Mouse (Mus musculus): ENCODE data around the gene Polr3b. TPM values are rescaled to one million over a fixed set of nuclear protein-coding genes. Genes with fewer than 3 reads are reported as not detected.

Polr3b gene
- total RNA-seq (2021), result 10 to 100 TPM; 11.5 to 12.6 TPM
- long read RNA-seq, experiment 1, full-length matches to known transcripts, result 2 of 4 reads
- long read RNA-seq, experiment 1, partial matches to known transcripts, result 0 of 4 reads
- long read RNA-seq, experiment 1, other reads (novel, unspliced or antisense), result 2 of 4 reads
- long read RNA-seq, experiment 2, partial matches to known transcripts, result 1 of 1 reads
- long read RNA-seq, experiment 2, other reads (novel, unspliced or antisense), result 0 of 1 reads

DNA sequence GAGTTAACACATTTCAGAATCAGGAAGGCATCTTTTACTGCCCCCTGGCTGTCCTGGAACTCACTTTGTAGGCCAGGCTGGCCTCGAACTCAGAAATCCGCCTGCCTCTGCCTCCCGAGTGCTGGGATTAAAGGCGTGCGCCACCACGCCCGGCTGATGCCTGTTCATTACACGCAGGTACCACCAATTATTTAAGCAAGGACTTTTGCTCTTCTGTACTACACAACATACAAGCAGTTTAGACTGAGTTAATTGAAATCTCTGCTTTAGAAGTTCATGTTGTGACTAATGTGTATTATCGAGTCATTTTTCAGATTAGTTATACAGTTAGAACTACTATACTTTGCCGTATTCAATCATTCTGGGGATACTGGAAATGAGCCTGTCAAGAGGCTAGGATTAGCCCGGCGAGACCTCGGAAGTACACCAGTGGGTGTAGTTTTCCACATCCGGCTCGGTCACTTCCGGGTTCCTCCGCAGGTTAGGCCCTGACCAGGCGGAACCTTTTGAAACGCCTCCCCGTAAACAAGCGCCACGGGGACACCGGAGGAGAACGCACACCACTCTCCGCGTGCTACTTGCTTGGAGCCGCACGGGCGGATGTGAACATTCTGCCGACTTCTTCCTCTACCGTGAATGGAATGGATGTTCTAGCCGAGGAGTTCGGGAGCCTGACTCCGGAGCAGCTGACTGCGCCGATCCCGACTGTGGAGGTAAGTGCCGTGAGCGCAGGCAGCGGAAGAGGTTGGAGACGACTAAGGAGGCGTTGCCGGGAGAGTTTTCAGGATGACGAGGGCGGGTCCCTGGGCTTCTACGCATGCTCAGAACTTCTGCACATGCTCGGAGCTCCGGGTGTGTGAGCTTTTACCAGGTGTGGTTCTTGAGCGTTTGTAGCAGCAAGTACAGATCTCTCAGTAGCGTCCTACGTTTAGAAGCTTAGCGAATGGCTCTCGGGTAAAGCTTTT lies at the start of gene Polr3b:
Gene Polr3b, plus strand, starts transcription at position 467 of the 965 bp plus-strand sequence.
- peak; percentile 96 to 97 for DNase-seq

DNA sequence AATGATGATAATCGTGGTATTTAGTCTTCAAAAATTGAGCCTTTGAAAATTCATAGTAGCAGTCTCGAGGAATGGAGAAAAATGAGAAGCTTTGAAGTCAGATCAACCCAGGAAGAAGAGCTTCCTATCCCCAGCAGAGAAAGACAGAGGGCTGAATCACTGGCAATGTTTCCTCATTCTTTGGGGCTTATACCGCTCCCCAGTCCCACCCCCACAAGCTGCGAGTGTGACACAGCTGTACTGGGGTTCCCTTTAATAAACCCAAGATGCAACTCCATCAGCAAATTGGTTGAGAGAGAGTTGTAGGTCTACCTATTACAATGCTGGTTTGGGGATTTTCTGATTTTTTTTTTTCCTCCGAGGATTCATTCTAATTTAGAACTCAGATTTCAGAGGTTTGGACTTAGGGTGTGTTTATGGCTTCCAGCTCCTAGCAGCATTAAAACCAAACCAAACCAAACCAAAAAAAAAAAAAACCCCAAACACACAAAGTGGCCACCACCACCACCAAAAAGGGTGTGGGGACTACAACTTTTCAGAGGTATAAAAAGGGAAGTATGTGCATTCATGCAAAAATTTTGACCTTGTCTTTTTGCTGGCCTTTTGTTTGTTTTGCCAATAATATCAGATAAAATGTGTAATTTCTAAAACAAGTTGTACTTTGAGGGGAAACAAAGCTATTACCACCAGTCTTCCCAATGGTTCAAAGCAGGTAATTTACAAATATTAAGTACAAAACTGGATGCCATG lies 48.2 kb upstream of the Polr3b start:
- no peak for DNase-seq

DNA sequence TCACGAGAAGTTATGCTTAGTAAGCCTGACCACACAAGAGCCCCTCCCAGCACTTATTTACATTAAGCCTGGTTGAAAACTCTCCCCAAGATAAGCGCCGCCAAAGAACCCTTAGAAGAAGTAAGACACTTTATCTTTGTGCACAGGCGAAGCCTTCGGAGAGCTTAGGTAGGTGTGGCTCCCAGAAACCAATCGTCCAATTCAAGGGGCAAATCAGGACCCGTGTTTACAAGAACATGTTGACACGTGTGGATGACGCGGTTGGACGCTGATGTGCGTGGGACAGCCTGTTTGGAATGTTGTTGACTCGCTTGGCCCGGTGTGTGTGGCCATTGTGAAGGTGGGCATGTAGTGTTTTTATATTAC lies 46.1 kb upstream of the Polr3b start:
- DNase-seq, result no peak

DNA sequence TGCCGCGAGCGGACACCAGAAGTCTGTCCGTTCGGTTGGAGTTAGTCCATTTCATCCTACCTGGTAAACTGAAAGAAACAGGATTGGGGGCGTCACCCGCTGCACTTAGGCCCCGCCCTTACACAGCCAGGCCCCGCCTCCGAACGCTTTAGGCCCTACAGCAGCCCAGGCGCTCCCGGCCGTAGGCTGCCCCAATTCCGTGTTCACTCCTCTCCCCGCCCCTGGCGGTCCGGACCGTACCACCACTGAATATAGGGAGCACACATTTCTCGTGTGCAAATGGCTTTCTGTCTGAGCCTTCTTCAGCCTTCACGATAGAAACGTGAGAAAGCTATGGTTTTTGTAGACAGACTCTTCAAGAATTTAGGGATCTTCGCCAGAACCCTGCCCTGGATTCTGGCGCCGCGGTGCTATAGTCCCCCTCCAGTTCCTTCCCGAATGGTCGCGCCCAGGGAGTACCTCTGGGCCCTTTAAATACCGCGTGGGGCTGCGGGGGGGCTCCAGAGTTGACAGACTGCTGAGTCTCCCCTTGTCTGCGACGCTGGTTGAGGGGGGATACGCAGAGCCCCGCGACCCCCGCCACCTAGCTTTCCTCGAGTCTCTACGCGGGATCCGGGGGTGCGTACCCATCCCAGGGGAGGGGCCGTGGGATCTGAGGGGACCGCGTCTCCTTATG lies 45.6 kb upstream of the Polr3b start, which contains the start of gene Tcp11l2:
Gene Tcp11l2, plus strand, starts transcription at position 232 of the 676 bp plus-strand sequence.
- peak; percentile 96 to 97 for DNase-seq

DNA sequence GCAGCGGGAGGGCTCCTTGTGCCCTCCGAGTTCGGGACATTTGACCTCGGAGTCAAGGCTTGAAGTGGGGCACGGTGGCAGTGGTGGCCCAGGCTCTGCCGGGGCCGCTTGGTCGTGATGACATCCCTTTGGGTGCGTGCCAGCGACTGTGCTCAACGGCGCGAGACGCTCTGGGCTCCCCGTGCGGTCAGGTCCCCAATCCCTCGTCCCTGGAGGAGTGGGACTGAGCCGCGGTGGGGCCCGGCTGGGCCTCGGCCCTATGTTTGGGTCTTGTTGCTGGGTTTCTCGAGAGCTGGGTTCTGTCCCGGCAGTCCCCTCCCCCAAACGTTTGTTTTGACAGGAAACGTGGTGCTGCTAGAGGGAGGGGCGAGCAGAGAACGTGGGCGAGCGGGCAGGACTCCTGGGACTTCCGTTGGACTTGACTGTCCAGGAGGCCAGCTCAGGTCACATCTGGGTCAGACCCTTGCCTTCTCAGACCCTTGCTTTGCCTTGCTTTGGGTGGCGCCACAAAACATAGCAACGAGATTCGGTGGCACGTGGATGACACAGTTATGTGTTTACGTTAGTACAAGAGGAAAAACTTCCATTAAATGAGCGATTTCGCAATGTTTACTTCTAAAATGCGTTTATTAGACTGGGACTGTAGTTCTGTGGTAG lies 44.9 kb upstream of the Polr3b start:
- DNase-seq, result peak; percentile 93 to 95

DNA sequence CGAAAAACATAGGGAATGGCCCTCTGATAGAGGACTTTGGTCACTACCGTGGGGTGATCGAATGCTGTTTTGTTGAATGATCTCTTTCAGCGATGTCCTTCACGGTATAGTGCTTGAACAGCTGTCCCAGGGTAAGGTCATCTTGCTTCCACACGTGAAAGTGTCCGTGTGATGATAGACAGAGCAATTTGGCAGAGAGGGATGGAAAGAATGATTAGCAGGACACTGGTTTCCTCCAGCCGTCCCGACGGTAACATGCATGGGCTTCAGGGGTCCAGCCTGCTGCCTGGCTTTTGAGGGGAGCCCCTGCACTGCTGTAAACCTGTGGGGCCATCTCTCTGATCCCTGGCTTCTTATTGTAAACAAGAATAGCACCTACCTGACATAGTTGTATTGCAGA lies 43.4 kb upstream of the Polr3b start:
- peak; percentile 47 to 64 for DNase-seq

DNA sequence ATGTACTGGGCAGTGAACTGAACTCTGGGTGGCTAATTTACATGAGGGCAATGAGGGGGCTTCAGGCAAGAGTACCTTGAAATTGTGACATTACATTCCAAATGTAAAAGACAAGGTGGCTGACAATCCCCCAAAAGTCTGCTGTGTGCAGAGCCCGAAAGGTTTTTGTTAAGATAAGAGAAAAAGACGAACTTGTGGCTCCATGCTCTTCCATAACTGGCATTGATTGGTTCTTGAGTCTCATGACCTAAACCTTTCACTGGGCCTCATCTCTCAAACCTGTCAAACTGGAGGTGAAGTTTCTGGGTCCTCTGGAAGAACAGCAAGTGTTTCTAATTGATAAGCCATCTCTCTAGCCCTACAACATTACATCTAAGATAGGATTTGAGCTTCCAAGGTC lies 42.6 kb upstream of the Polr3b start:
- DNase-seq, result peak in 1 of 2 experiments; percentile 5

DNA sequence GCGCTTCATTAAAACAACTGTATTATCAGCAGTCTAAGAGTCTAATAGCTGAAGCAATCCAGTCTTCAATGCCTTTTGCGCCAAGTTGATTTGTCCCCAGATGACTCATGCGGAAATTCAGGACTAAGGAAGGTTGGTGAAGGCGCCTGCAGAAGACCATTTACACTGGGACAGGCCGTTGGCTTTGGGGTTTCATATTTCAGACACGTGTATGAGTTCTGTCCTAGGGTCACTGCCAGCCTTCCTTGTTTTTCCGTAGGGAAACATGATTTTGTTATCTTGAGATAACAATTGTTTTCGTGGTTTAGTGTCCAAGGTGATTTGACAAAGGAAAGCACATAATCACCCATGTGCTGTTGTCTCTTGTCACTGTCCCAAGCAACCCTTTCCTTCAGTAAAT lies 40.9 kb upstream of the Polr3b start:
- DNase-seq, result peak; percentile 71 to 77

DNA sequence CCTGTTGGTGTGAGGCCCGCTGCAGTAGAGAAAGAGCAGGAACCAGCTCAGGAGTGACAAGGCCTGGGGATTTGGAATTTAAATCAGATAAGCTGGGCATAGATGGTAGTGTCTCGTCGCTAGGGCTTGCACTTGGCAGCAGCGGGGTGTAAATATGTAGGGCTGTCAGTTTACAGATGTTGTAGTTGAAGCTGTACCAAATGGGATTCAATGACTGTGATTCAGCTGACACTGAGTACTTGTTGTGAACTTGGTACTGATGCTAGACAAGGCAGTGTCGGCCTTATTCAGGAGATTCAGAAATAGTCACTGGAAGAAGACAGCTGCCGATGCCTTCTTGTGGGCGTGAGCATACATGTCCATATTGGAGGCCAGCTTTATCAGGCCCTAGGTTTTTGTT lies 39.9 kb upstream of the Polr3b start:
- peak in 1 of 2 experiments; percentile 29 for DNase-seq

DNA sequence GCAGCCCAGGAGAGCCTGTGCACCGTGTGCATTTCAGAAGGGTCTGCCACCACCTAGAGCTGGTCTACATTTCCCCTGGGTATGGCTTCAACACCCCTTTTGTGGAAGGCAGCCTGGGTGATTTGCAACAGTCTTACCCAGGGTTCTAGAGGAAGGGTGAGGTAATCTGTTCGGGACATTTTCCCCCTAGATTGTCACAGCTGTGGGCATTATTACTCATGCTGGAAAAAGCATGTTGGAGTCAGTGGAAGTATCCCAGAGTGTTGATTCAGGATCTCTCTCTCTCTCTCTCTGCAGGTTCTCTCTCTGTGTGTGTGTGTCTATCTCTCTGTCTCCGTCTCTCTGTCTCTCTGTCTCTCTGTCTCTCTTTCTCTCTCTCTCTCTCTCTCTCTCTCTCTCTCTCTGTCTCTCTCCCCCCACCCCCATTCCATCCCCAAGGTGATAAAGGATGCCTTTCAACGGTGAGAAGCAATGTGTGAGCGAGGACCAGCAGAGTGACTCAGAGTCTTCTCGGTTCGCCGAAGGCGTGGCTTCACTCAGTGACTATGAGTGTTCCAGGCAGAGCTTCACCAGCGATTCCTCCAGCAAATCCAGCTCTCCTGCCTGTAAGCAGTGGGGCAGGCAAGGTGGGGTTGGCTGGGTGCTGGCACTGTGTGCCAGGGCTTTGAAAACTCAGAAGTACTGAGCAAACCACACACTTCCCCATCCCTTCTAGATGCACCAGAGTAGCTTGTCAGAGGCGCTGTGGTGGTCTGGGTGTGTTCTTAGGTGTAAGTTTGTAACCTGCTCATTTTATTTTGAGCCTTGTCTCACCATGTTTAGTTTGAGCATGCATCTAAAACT lies 37.4 kb upstream of the Polr3b start:
- DNase-seq, result peak in 1 of 2 experiments; percentile 30

DNA sequence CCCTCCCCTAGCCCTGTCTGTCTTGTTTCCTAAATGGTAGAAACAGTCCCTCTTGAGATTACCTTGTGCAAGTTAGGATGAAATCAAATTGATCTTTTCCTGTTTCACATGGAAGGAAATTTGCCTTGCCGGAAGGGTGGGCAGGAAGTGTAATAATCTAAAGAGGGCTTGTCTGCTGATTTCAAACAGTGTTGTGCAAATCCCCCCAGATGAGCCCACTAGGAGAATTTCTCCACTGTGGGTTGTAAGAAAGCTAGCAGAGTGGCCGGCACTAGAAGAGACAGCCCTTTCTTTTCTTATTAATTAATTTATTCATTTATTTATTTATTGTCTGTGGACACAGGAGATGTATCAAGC lies 36.8 kb upstream of the Polr3b start:
- peak in 1 of 2 experiments; percentile 16 for DNase-seq

DNA sequence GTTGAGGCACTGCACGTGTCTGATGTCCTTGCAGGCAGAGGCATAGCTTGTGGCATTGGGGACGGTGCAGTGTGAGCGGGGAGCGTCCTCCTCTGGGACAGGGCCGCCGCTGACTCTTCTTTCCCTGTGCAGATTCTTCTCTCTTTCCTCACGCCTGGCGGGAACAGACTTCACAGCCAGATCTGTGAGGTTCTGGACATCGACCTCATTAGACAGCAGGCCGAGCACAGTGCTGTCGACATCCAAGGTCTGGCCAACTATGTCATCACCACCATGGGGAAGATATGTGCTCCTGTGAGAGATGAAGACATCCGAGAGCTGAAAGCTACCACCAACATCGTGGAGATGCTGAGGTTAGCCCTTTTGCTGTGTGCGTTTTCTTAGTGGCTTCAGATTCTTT lies 31.1 kb upstream of the Polr3b start:
- DNase-seq, result peak; percentile 35 to 39

DNA sequence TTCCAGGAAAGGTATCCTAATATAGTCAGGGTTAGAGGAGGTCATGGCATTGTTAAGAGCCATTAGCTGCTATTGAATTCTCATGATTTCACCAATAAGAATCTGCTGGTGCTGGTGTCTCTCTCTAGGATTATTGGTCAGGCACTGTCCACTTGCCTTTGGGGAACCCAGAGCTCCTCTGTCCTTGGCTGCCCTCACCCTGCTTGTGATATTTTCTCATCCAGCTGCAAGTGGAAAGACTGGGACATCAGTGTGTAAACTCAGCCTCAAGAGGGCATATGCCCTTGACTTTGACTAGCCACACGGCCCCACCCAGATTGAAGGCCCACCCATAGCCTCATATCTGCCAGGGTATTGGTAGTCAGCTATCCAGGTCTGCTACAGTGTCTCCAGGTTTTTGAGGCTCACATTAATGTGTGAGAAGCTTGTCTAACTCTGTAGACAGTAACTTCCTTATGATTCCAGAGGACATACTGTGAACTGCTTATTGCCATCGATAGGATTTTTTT lies 30.4 kb upstream of the Polr3b start:
- DNase-seq, result peak; percentile 45 to 49

DNA sequence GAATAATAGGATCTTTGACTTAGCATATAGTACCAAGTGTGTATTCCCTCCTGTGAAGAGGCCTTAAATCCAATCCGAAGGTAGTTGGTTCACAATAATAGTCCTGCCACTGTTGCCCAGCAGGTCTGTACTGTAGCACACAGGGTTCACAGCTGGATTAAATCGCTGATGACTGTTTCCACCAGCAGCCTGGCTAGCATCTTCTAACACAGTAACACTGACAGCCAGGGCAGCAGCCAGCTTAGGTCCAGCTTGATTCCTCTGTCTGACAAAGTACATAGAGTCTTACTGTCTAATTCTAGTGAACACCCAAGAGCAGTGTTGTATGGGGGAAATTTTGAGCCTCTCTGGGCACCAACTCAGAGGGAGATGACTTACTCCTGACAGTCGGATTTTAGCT lies 29.3 kb upstream of the Polr3b start:
- no peak for DNase-seq

DNA sequence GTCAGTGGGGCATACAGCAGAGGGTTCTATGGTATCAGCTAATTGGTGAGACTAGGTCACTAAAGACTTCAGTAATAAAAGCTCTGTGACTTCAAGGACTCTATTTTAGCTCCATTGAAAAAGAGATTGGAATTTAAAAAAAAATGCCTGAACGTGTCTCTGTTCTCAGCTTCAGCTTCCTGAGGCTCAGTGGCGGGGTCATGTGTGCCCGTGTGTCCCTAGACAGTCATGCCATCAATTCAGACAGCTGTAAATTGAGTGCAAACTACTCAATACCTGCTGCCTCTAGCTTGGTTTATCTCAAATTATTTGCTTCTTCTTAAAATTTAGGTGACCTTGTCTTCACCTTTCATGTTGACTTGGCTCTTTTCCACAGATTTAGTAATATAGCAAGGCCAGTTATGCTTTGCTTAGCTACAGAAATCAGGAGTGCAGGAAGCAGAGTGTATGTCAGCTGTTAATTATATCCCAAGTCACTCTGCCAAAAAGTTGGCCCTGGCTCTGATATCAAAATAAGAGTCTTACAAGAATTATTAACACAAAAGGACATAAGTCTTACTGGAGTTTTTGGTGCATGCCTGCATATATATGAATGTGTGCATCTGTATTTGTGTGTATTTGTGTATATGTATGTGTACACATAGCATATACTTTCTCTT lies 24.8 kb upstream of the Polr3b start:
- peak in 1 of 2 experiments; percentile 72 for DNase-seq

DNA sequence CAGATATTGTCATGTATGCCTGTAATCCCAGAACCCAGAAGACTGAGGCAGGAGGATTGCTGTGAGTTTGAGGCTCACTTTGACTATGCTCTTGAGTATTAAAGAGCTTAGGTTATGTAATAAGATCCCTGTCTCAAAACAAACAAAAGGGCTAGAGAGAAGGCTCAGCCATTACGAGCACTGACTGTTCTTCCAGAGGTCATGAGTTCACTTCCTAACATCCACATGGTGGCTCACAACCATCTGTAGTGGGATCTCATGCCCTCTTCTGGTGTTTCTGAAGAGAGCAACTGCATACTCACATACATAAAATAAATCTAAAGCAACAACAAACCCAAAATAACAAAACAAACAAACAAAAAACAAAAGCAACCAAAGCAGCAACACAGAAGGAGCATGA lies 23.9 kb upstream of the Polr3b start:
- no peak for DNase-seq

DNA sequence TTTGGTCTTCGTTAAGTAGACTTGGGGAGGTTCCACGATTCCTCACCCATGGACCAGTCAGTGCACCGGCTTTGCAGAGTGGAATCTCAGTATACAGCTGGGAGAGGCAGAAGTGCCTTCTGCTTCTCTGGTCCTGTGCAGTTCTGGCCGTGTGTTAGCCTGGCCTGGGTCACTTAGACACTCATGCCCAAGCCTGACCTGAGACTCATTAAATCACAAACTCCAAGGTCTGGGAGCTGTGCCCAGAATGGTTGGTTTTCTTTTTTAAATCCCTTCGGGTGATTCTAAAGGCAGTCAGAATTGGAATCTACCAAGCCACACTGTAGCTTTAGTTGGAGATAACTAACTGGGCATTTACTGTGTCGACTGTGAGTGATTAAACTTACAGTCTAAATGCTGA lies 22.0 kb upstream of the Polr3b start:
- no peak for DNase-seq

DNA sequence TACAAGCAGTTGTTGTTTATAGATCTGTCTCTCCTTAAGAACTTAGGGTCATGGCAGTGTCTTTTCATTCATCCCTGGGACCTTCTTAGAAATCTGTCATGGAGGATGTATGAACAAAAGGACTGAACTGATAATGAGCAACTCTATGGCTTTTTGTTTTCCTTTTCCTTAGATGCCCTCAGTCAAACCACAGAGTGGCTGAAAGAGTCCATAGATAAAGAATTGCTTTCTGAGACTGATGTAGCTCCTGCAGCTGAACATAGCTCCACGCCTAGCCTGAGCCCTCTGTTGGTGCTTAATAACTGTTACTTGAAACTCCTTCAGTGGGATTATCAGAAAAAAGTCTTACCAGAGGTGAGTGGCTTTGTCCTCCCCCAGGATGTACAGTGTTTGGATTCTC lies 17.8 kb upstream of the Polr3b start:
- DNase-seq, result no peak

DNA sequence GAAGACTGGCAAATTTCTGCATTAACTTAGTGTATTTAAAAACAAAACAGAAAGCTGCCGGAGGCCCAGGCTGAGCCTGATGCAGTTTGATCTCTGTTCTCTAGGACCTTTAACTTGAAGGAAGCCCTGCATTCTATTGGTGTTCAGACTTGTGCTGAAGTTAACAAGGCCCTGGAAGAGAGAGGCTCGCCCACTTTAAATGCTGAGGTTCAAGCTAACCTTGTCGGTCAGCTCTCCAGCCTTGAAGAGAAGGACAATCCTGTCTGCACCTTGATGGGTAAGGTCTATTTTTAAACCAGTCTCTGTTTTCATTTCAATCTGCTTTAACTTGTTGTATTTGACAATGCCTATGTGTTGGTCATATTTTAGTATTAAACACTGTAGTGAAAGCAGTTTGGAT lies 13.7 kb upstream of the Polr3b start:
- DNase-seq, result no peak

DNA sequence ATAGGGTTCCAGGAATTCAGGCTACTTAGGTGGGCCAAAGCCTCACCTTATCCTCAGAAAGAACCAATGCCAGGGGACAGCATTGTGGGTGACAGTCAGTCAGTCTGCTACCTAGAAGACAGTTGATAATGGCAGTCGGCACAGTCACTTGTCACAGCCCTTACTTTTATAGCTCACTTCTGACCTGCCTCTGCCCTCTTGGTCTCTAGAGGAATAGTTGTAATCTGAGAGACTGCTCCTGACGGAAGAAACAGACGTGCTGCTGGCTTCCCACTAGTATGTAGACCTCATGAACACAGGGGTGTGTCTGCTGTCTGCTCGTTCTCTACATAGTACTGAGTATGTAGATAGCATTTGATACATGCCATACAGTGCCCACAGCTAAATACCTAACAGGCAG lies 11.8 kb upstream of the Polr3b start:
- no peak for DNase-seq
